Mouse (Mus musculus) thymus, postnatal 4 days (tissue): ENCODE measurements at regions not wholly inside any gene's neighbourhood (a gene's known extent, or its start where the extent isn't known, plus 50 kb on each side); places are given as distances from the start of the nearest gene placed in this dataset.
"Not testable (repeated sequence)": the region's sequence is repeated elsewhere in the genome, so short reads cannot be mapped to it uniquely, and the experiment has no call there.

Source experiments
- DNase-seq: peaks from one replicate; pipeline ENCODE4 v3.0.0; 2021

DNA sequence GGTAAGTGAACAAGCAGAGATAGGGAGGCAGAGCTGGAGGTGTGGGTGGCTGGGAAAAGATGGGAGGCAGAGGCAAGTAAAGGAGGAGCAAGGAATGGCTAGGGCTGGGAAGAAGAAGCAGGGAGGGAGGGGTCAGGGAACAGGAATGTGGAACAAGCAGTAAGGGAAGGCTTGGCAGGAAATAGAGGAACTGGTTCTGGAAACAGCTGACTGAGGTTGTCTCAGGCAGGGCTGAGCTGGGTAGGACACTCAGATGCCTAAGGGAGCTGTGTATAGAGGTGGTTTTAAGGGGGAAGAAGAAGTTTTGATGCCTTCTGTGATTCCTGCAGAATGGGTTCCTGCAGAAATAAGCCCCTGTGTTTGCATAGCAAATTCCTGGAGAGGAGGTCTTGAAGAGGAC is 92.7 kb downstream of the Nucb2 start:
- DNase-seq = no peak

DNA sequence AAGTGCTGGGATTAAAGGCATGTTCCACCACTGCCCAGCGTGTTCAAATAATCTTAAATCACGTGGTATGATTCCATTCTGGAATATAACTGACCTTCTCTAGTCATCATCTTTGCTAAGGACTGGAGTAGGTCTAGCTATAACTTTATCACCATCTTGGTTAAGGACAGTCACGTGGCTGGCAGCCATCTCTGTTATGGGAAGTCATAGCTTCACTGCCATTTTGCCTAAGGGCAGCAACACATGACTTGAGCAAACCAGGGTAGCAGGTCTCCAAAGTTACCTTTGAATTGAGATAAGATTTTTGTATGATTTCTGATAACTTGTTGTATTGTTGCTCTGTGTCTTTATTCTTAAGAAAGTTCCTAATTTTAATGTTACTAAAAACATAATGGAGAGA is 96.2 kb downstream of the Nucb2 start:
- DNase-seq = no peak

DNA sequence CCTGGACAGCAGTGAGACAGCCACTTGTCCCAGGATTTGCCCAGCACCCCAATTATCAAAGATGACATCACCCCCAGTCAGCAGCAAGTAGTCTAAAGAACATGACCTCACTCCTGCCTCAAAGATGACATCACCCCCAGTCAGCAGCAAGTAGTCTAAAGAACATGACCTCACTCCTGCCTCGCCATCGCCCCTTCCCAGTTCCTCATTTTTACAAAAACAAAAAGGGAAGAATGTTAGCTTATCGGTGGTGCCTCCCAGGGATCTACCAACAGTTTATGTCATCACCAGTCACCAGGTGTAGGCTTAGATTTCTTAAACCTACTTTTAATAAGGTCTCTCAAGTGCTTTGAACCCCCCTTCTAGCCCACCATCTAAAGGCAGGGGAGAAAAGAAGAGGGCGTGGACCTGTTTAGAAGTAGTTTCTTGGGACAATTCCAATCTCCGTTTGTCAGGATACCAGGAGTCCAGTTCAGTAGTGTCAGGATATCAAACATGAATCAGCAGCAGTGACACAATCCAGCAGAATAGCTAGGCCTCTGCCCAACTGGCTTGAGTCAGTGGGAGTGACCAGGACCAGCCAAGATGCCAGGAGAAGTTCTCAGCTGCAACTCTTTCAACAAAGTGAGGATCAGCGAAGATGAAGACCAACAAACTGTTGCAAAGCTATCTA is 99.1 kb downstream of the Nucb2 start:
- DNase-seq = no peak

DNA sequence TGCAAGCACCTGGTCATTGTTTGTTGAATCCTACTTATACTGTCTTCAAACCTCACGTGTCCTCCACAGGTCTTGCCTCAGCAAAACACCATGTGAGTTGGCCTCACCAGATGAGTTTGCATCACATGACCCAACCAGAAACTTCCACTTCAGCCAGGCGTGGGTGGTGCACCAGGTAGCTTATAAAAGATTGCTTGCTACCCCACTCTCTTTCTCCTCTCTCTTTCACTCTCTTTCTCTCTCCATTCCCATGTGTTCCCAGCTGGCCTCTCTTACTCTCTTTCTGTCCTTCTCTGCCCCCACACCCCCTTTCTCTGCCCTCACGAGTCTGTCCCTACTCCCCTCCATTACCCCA is 99.6 kb downstream of the Nucb2 start:
- no peak for DNase-seq

DNA sequence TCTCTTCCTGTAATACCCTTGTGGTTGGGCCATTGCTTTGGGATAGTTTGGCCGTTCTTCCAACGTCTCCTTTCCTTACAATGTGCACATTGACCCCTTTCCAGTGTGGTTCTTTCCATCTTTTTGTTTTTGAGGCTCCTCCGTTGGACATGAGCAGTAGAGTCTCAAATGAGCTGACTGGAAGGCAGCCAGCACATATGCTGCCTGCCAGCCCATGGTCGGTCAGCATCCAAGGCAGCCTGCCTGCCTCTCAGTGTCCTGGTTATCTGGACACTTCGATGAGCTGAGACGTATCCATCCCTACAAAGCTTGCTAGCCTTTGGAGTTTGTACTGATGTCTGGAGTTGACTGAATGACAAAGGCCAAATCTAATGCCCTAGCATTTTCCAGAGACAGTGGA is 102.1 kb downstream of the Nucb2 start:
- no peak for DNase-seq

DNA sequence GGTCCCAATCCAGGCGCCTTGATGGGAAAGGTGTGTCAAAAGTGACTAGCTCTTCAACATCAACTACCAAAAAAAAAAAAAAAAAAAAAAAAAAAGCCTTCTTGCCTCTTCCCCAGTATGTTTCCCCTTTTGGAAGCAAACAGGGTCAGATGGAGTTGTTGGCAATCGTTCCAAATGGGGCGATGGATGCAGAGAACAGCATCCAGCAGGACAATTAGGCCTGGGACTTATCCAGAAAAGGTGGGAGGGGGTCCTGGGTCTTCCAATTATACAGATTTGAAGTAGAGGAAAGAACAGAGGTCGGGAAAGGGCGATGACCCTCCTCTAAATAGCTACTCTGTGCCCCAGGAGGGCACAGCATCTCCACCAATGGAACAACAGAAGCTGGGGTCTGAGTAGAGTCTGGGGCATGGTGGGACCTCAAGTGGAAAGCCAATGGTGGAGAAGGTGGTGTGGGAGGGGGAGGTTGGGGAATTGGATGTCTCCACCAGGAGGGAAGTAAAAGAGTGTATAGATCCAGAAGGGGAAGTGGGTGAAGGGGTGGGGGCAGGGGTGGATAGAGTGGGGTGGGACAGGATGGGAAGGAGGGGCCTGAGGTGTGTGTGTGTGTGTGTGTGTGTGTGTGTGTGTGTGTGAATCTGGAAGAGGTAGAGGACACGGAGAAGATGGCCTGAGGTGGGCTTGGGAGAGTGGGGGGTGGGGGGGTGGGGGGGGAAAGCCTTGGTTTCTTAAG is 102.7 kb downstream of the Nucb2 start:
- no peak for DNase-seq

DNA sequence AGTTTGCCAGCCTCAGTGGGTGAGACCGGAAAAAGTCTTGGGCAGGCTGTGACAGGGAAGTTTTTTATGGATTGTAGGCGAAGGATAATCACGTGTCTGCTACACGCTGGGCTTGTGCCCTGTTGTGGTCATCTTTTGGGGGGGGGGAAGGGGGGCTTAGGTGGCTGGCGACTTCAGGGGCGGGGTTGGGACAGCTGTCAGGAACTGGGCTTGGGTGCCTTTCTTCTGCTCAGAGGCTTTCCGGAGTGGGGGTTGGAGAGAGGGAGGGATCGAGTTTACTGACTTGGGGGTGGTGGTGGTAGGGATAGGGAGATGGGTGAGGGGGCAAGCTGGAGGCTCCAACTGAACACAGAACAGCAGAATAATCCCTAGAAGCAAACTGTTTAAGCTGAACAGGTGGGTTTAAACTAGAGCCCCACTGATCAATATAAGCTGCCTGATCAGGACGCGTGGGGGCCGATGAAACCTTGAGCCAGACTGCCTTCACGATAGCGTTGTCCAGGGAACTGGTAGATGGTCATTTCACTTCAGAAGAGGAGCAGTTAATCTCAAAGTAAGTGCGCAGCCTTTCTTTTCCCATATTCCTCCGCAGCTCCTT is 103.6 kb downstream of the Nucb2 start:
- no peak for DNase-seq

DNA sequence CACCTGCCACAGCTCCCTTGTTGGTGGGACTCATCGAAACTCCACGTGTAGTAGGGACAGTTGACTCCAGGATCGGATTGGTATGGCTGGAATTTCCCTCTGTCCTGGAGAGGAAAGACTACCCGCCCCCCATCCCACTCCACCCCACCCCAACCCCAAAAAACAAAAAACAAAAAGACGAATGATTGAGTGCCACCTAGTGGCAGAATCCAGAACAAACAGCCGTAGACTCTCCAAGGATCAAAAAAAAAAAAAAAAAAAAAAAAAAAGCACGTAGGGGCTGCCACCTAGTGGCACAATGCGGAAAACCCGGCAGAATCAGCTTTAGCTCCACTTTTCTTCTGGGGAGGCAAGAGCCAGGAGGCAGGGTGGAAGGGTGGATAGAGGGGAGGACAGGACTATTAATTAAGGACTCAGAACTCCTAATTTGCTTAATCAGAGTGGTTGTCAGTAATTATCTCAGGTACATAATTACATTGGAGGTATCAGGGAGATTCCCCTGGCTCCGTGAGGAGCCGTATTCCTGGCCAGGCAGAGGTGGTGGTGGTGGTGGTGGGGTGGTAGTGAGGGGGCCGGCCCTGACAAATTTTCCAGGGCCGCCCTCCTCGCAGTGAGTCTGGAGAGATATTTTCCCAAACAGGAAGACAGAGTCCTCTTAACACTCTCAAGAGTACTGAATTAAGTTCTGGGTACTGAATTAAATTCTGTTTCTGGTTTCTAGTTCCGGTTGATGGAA is 104.3 kb downstream of the Nucb2 start:
- peak; percentile 77 for DNase-seq

DNA sequence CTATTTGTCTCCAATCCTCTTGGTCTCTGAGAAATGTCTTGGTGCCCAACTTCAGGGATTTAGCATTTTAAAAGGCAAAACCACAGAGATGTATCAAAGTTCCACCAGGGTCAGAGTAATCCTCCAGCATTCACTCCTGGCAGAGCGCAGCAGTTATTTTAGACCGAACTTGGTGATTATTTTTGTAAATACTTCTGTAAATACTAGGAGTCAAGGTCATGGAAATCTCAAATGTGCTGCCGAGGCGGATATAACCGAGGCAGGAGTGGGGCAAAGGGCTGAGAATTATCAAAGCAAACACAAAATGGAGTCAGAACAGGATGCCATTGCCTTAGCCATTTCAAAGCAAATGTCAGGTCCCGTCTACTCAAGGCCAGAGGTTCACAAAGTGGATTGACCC is 105.2 kb downstream of the Nucb2 start:
- DNase-seq = no peak

DNA sequence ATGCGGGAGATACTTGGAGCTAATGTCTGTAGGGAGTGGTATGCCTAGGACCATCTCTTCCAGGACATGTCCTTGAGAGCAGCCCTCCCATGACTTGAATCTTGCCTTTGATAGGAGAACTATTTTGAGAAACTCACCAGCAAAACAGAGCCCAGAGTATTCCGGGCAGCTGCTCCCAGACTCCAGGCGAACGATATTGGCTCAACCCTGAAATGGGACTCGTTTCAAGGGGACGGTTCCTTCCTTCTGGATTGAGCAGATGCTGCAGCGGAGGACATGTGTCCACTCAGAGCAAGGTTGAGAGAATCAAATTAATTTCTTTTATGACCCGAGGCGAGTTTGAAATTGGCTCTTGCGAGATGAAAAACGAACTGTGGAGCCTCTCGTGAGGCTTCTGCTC is 105.7 kb downstream of the Nucb2 start:
- no peak for DNase-seq

DNA sequence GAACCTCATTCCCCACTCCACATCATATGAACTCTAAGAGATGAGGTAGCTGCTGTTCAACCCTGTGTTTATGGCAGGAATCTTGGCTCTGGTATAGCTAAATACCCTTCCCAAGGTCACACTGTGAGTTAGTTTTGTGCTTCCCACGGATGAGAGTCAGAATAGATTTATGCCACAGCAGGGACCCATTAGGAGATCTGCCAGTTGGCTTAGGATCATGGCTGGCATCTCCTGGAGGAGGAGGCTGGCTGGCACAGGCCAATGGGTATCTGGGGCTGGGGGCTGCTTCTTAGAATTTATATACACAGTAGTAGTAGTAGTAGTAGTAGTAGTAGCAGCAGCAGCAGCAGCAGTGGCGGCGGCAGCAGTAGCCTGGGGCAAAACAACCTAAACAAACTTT is 111.8 kb downstream of the Nucb2 start:
- no peak for DNase-seq

DNA sequence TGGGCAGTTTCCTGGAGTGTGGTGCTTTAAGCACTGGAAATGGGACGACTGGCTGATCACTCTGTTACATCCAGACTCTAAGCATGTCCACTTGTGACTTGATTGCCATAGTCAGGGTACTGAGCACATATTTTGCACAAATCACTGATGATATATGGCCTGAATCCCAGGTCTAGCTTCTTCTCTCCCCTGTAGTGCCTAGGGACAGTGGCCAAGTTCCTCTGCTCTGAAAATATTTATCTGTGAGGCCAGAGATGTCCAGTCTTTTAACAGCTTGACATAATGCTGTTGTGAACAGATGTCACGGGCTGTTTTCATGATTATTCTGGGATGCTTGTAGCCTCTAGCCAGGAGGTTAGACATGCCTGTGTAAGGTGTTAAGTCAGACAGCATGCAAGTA is 115.5 kb downstream of the Nucb2 start:
- no peak for DNase-seq

DNA sequence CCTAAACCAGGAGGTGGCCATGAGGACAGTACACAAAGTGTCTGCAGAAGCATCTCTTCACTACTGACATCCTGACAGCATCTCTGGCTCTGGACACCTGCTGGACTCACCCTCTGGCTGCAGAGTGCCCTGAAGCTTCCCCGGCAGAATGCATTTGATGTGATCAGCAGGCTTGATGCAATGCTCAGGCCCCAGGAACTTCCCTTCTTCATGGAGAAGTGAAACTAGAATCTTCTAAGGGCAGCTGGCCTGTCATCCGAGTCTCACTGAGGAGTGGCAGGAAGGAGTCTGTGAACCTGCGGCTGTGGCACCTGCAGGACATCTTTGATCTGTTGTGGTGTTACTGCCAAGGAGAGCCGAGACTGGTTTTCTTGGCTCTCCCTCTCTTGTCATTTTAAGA is 116.2 kb downstream of the Nucb2 start:
- DNase-seq = peak; percentile 28

DNA sequence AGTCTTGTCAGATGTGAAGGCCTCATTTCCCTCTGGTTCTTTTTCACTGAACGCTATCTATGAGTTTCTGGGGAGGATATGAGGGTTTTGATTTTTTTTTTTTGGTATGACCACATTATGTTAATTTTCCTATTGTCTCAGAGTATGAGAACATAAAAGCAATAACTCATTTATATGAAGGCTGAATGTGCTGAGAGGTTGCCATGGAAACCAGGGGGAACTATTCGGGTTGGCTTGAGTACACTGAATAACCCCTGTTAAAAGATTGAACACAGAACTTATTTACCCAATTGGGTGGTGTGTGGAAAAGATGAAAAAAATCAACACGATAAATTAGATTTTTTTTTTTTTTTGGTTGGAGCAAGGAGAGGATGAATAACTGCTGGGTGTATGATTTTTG is 129.0 kb downstream of the Nucb2 start:
- DNase-seq = no peak

DNA sequence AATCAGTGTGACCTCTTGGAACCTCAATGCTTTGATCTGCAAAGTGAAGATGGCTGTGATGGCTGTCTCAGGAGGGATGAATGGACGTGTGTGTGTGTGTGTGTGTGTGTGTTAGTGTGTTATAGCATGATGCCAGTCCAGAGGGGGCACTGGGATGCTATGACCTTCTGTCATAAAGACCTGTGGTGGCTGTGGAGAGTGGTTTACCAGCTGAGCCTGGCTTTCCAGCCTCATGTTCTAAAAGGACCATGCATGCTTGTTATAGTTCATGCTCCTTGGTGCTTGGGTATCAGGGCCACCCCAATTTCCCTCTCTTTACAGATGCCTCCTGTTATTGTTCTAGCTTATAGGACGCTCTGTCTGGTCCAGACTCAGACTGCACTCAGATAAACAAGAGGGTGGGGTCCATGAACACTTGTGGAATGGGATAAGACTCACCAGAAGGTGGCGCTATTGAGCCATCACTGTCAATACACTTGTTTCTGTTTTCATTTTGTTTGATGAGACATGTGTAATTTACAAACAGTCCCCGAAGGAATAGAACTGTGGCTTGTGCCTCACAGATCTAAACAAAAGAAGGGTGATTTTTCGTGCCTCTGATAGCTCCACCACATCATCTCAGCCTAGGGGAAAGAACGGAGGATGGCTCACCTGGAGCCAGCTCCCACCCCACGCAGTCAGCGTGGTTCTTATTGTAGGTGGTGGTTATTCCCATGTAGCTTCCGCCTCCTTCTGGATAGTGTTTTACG is 140.9 kb downstream of the Nucb2 start:
- DNase-seq = peak; percentile 66

DNA sequence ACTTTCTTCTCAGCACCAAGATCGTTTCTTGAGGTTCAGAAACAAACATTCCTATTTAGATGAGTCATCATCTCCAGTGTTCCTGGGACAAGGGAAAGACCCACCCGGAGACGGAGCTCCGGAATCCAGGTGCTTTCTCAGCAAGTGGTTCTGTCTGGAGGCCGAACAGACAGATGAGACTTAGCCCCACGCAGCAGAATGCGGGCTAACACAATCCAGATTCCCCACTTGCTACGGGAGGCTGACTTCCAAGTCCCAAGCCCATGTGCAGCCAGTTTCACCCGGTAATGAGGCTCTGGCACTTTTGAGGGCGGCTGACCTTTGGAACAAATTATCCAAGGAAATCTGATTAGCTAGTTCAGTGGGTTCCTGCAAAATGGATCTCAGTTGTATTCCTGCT is 150.3 kb downstream of the Nucb2 start:
- DNase-seq = no peak

DNA sequence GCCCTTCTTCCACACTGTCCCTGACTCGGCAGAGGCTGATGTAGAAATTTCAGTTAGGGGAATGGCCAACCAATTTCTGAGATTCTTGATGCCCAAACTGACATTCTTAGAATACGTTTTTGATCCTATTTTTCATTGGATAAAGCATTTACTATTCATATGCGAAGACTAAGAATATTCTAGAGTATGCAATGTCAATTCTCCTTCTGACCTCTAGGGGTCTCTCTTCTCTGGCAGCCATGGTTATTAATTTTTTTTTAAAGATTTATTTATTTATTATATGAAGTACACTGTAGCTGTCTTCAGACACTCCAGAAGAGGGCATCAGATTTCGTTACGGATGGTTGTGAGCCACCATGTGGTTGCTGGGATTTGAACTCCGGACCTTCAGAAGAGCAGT is 152.9 kb downstream of the Nucb2 start:
- not testable (repeated sequence) for DNase-seq

DNA sequence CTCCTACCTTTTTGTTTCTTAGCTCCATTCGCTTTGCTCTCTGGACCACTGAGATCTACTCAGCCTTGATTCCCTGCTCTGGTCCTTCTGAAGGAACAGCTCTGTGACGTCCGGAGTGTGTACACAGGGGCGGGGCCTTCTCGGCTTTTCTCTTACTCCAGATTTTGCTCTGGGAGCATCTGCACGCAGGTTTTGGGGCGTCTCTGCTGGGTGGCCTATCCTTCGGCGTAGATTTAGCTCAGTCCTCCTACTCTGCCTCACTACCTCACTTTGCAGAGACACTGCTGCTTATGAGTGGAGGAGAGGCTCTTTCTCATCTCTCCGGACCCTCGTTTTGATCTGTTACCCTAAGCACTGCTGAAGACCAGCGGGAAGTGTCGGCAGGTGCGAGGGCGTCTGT is 161.4 kb downstream of the Nucb2 start:
- DNase-seq = no peak

DNA sequence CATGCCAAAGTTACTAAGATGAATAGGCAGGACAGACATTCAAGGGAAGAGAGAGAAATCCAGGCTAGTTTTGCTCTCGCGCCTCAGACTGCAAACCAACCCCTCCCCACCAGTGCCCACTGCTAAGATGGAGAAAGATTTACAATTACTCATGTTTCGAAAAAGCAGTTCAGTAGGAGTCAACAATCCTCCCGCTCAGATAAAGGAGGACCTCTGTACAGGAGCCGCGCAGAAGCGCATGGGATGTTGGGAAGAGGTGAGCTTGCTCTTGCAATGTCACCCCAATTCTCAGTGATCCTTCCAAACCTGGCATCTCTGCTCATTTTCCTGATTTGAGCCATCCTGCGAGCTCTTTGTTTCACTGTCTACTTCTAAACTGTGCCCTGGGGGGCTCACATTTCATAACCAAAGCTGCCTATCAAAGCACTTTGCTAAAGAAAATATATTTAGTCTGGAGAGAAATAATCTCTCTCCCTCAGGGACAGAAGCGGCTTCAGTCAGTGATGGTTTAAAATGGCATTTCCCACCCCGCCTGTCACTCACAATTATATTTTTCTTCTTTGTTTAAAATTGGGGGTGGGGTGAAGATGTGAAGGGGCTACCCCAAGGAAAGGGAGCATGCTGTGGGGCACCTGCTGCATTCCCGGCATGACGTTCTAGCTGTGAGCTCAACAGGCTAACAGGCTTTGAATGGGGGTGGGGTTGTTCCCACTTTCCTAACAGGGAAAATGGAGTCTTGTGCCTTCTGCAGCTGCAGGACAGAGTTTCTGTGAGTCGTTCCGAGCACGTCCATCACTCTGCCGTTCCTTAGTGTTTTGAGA is 170.2 kb downstream of the Nucb2 start:
- no peak for DNase-seq

DNA sequence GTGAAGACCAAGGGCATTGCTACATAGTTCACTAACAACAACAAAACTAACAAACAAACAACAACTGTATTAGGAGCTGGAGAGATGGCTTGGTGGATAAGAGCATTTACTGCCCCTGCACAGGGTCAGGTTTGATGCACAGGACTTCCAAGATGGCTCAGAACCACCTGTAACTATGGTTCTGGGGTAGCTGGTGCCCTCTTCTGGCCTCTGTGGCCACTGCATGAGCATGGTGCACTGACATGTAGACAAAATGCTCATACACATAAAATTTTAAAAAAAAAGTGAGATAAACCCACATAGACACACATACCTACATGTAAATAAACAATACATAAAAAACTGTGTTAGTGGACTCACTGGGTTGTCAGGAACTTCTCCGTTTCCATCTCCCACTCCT is 172.5 kb downstream of the Nucb2 start:
- DNase-seq = peak; percentile 10

DNA sequence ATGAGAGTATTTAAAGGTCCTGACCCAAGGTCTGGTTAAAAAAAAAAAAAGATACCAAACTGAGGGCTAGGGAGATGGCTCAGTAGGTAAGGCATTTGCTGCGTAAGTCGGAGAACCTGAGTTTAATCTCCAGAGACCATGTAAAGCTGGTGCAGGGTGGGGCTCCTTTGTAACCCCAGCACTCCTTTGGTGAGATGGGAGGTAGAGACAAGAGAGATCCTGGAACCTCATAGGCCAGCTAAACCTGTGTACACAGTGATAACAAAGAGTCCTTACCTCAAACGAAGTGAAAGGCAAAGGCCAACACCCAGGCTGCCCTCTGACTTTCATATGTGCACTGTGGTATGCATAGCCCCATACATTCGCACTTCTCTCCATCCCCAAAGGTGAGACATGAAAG is 175.0 kb downstream of the Nucb2 start:
- DNase-seq = no peak

DNA sequence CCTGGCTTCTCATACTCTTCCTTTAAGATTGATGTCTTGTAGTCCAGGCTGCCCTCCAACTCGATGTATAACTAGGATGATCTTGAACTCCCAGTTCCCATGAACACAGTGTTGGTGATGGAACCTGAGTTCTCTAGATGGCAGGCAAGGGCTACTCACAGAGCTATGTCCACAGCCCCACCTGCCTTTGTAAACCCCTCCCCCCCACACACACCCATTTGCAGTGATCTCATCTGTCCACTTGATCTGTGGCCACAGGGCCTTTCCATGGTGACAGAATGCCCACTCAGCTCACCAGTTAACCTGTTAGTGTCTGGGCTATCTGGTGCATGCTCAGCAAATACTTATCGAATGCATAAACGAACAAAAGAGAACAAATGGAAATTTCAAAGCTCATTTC is 176.4 kb downstream of the Nucb2 start:
- DNase-seq = no peak
